Mouse (Mus musculus) B cell, adult (primary cell): ENCODE measurements around the gene Gm6377. TPM values are rescaled to one million over a fixed set of nuclear protein-coding genes. Genes with fewer than 3 reads are reported as not detected.

Source experiments
- total RNA-seq: library from RNA; stranded (reverse); gene quantifications from 4 replicates; pipeline ENCODE4 v1.2.4, GENCODE M21; 2023; ENCODE audit not compliant: inconsistent age

Gm6377 gene
- 76.2 to 88.5 TPM (median 82.4 TPM) in 4 replicates for total RNA-seq

DNA sequence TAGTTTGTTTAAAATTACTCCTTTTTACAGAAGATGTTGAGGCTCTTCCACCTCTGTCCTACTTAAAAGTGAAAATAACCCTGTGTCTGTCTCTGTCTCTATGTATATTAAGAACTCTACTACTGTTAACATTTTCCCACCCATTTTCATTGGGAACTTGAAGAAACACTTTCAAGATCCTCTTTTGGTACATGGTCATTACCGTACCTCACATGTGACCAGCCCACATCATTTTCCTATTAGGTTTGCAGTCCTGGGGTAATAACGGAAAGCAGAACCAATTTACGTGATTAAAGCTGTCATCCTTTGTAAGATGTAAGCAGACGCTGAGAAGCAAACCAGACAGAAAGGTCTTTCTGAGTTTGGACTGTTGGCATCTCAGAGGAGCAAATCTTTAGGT, at the start of gene Gm6377:
Gene Gm6377 (plus strand): TSS at position 289 of the 400 bp plus-strand sequence.

Other genes with a start within 250 kb of the Gm6377 start
- 7.4 to 10.2 TPM (median 9.2 TPM) in 4 replicates for gene Hmgn5, start 183.4 kb upstream of the Gm6377 start, total RNA-seq
- gene Sh3bgrl, start 101.4 kb upstream of the Gm6377 start, total RNA-seq: 59.4 to 72.2 TPM (median 63.9 TPM) in 4 replicates